Mouse (Mus musculus) G1E (cell line): ENCODE results near the gene Epn3.

ENCODE experiments used
- CTCF ChIP-seq: IDR thresholded peaks from 2 replicates; pipeline ENCODE4 v1.5.1; 2012; ENCODE audit warnings: low read depth, low read length, inconsistent platforms, mixed read lengths
- GATA1 ChIP-seq: IDR thresholded peaks from 2 replicates; pipeline ENCODE4 v1.6.1; 2012; ENCODE audit warnings: borderline replicate concordance, low read length, inconsistent platforms, mixed read lengths

- TF ChIP-seq CTCF (no peak), GATA1 (no peak)
Measured at GRCm38 (mm10) chr11:94454756-94455155, 45.0 kb downstream of the Epn3 start.
